In genomic region chr6:8487044-8487853, GRCm38 (mm10) we compare ENCODE assay signal across 12 mouse cellular contexts. TPM values are rescaled to one million over a fixed set of nuclear protein-coding genes. Genes with fewer than 3 reads are reported as not detected.
A peak's percentile ranks its signal among the peaks of the same experiment; 100 is the strongest.
DNase-seq lines count a peak whose midpoint lies in the region; ATAC-seq lines count a peak whose summit lies in the region.
"Had no signal": no experiment of that assay in that cellular context is flagged by ENCODE, and none has a peak within 500 bp of the region (broad histone marks: within the 10 kb centered on the region; RNA-seq: fewer than 3 reads in every experiment).

No protein-coding gene starts in this region.

- peak overlapping the region; percentile 21; the same call in 1 of the 2 replicates for H3K9ac ChIP-seq in heart, embryonic 14.5 days (ENCODE audit: low read length)
- H3K9ac ChIP-seq in midbrain, embryonic 16.5 days (ENCODE audit: low read depth, low read length) = peak overlapping the region; percentile 22; the same call in 1 of the 2 replicates
- H3K9ac ChIP-seq: embryonic facial prominence, embryonic 15.5 days had no signal

- H3K27me3 ChIP-seq in heart, embryonic 14.5 days (ENCODE audit: control insufficient read depth, insufficient read depth, low read length) = no peaks in the 10 kb centered on the region
- H3K27me3 ChIP-seq in midbrain, embryonic 16.5 days (ENCODE audit: control insufficient read depth, insufficient read depth, low read depth, low read length) = no peaks in the 10 kb centered on the region
- H3K27me3 ChIP-seq: embryonic facial prominence, embryonic 15.5 days had no signal

- no peak for DNase-seq in heart, postnatal 25 days (ENCODE audit: low spot score)
- DNase-seq in thymus, postnatal 25 days = peak; percentile 32
- no peak for DNase-seq in thymus, postnatal 0 days (ENCODE audit: low spot score)
- peak; percentile 44 for DNase-seq in liver
- DNase-seq in urinary bladder, postnatal 4 days (ENCODE audit: low spot score in 2 of 2) = no peak
- no peak for DNase-seq in urinary bladder, postnatal 36 days (ENCODE audit: low spot score in 2 of 2)
- DNase-seq: cerebellum, adult 8-10 months had no signal

- peak overlapping the region; percentile 16 for H3K4me2 ChIP-seq in heart, embryonic 14.5 days (ENCODE audit: low read length)
- peak overlapping the region; percentile 31 for H3K4me2 ChIP-seq in midbrain, embryonic 16.5 days (ENCODE audit: low read length)
- H3K4me2 ChIP-seq: embryonic facial prominence, embryonic 15.5 days had no signal

- no peaks in the 10 kb centered on the region for H3K36me3 ChIP-seq in heart, embryonic 14.5 days (ENCODE audit: control insufficient read depth, insufficient read depth, low read length)
- H3K36me3 ChIP-seq in midbrain, embryonic 16.5 days (ENCODE audit: control insufficient read depth, insufficient read depth, low read length) = no peaks in the 10 kb centered on the region
- H3K36me3 ChIP-seq: embryonic facial prominence, embryonic 15.5 days had no signal

- H3K27ac ChIP-seq in heart, embryonic 14.5 days (replicated peaks in 1 of 2; ENCODE audit: control insufficient read depth in 1 of 2, insufficient read depth in 1 of 2, low read depth in 2 of 2, low read length in 2 of 2) = peak overlapping the region in 1 of 2 experiments; percentile 33; a peak in 1 of 4 replicates
- H3K27ac ChIP-seq in midbrain, embryonic 16.5 days (ENCODE audit: low read length) = no peak overlapping the region
- H3K27ac ChIP-seq: embryonic facial prominence, embryonic 15.5 days; kidney, postnatal 0 days had no signal

- WGBS in heart, embryonic 14.5 days = 40% methylated on average over 20 of the region's 20 CpGs
- WGBS in midbrain, embryonic 16.5 days = 21% methylated on average over 20 of the region's 20 CpGs

- H3K4me1 ChIP-seq in heart, embryonic 14.5 days (ENCODE audit: control insufficient read depth in 2 of 2, insufficient read depth in 2 of 2, low read length in 2 of 2) = peaks cover 15 to 22% of the 10 kb centered on the region in 2 experiments
- H3K4me1 ChIP-seq in midbrain, embryonic 16.5 days (ENCODE audit: control insufficient read depth, insufficient read depth, low read length) = peaks cover 8% of the 10 kb centered on the region; the same call in 1 of the 2 replicates
- H3K4me1 ChIP-seq: embryonic facial prominence, embryonic 15.5 days had no signal

- intact Hi-C loops in heart, postnatal 25 days (cut with DNase I) = no loop called here

- H3K4me3 ChIP-seq in heart, embryonic 14.5 days (ENCODE audit: control insufficient read depth in 1 of 2, insufficient read depth in 1 of 2, low read depth in 1 of 2, low read length in 2 of 2) = no peak overlapping the region
- no peak overlapping the region for H3K4me3 ChIP-seq in midbrain, embryonic 16.5 days (ENCODE audit: low read depth, low read length)
- H3K4me3 ChIP-seq: embryonic facial prominence, embryonic 15.5 days had no signal

- ATAC-seq in heart, embryonic 14.5 days (ENCODE audit: insufficient number of reproducible peaks, insufficient read depth, low FRiP score, low read depth) = no peak
- peak; percentile 73 for ATAC-seq in midbrain, embryonic 16.5 days
- ATAC-seq: CD4-positive, CD25-positive, alpha-beta regulatory T cell, adult 4 months had no signal

- H3K9me3 ChIP-seq in heart, embryonic 14.5 days (ENCODE audit: control insufficient read depth, low read length) = no peaks in the 10 kb centered on the region
- no peaks in the 10 kb centered on the region for H3K9me3 ChIP-seq in midbrain, embryonic 16.5 days (replicated peaks; ENCODE audit: control insufficient read depth, low read length, poor library complexity, severe bottlenecking)
- H3K9me3 ChIP-seq: embryonic facial prominence, embryonic 15.5 days had no signal

RNA-seq across cellular contexts. Expression of gene Glcci1, which starts 22.2 kb away (rescaled TPM):
- polyA plus RNA-seq in heart, embryonic 14.5 days (2014; fragmentation: Nextera tagmentation; extraction: Ambion mirVana) = 6.8 and 9.4 TPM in 2 replicates
- total RNA-seq in heart, postnatal 25 days (2021) = 10 to 100 TPM in 1 of 2 experiments, 1 to 10 TPM in 1; 8.8 to 10.8 TPM
- polyA plus RNA-seq in thymus, postnatal 0 days (2015; fragmentation: Nextera tagmentation; extraction: Ambion mirVana) = 86.5 and 106 TPM in 2 replicates
- 4.8 and 7.1 TPM in 2 replicates for polyA plus RNA-seq in midbrain, embryonic 16.5 days (2015; fragmentation: Nextera tagmentation; extraction: Ambion mirVana)

Comparison
In these comparisons a context has a peak if more than half of its experiments do, and no peak if none do; other contexts are left out.
1. DNase-seq: peak in thymus, postnatal 25 days (single experiment) and liver (single experiment); none in heart, postnatal 25 days (single experiment), thymus, postnatal 0 days (single experiment), urinary bladder, postnatal 4 days (0 of 2) and urinary bladder, postnatal 36 days (0 of 2).